Mouse (Mus musculus): Measurements from ENCODE around the gene C1qc.

DNA sequence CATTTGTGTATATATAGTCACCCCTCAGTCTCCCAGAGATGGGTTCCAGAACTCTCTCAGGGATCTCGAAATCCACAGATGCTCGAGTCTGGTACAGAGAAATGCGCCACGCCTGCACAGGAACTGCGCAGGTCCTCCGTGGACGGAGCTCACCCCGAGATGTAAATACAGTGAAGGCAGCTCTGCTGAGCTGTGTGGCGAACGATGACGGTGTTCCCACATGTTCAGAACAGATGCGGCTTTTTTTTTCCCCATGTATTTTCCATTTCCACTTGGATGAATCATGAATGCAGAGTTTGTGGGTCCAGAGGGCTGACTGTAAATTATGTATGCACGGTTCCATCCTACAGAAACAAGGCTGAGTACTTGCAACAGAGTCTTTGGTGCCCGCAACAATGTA lies 17.9 kb downstream of the C1qc start:
- no peak for TF ChIP-seq CTCF (IDR thresholded peaks at IDR 0.05; ENCODE audit: low read depth)
- no peak for TF ChIP-seq EP300 (IDR thresholded peaks at IDR 0.05; ENCODE audit: low read depth)
